Mouse (Mus musculus) bone marrow, adult 2 months (tissue): ENCODE results near the gene Tubd1.

Source experiments
- CTCF ChIP-seq: fragments of 200-500 bp; IDR thresholded peaks from 2 replicates; pipeline ENCODE4 v1.5.1; 2011; ENCODE audit warnings: low read length, control low read depth; ENCODE audit not compliant: control insufficient read depth, insufficient read depth
- POLR2A ChIP-seq: fragments of 200-500 bp; IDR thresholded peaks from 2 replicates; pipeline ENCODE4 v1.6.1; 2011; ENCODE audit warnings: low read depth, mild to moderate bottlenecking, control low read depth, low read length, borderline replicate concordance; ENCODE audit not compliant: control insufficient read depth

DNA sequence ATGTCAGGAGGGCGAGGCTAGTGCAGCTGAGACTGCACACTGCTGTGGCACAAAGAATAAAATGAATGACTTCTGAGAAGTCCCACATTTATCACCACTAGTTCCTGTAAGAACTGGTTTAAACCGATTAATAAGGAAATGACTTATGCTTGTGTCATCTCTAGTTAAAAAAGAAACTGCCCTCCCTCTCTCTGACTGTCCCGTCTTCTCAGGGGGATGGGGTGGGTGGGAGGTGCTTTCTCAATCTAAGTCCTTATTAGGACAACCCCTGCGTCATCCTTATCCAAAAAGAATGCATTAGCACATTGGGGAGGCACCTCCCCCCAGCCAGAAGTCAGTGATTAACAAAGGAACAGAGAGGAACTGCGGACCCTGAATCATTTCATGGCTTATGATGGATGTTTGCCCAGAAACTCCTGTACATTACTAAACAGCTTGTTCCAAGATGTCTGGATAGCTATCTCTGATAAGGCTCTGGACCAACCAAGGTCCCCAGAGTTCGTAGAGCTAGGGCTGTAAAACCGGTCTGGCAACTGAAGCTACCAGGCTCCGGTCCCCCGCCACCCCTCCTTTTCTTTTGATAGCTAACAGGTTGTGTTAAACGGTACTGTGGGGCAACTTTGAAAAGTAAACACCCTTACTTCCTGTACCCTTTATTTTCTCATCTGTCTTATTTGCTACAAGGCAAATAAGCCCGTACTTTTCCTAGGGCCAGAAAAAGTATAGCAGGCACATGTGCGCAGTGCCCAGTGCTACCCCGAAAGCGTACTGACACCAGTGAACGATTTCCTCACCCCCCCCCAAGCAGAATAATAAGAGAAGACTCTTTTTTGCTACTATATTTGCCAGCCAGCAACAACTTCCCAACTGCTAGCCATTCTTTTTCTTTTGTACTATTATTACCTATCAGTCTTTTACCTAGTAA lies 42.3 kb downstream of the Tubd1 start:
- TF ChIP-seq CTCF (no peak), POLR2A (peak; percentile 54)
